Mouse (Mus musculus) right cerebral cortex, postnatal 36 days (tissue): ENCODE results near the gene Ss18l2.

Experiments
- DNase-seq, 2 experiments: peaks; one replicate each; pipeline ENCODE4 v3.0.0; 2022; ENCODE audit warnings: low spot score in 2 of 2, mixed read lengths in 1 of 2

Ss18l2 gene

DNA sequence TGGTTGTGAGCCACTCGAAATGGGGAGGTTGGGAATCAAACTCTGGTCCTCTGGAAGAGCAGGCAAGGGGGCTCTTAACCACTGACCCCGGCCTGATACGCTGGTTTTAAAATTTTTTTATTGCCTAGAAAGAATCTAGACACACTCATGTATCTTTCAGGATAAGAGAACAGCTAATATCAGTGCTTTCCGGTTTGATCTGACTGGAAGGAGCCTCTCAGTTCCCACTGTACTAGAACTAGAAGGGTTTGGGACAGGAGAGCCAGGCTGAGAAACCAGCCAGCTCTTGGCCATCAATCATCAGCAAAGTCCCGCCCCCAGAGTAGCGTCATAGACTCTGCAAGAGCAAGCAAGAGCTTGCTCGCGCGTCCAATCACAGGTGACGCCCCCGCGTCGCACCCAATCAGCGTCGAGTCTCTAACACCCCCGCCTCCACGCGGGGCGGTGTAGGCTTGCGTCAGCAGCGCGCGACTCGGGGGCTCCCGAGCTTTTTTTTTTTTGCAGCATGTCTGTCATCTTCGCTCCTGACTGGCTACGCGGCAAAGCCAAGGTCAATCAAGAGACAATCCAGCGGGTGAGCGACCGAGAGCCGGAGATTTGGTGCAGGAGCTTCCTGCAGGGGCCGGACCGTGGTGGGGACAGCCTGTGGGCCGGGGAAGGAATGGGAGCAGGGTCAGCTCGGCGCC, at the start of gene Ss18l2:
Gene Ss18l2 (plus strand): TSS at position 432 of the 686 bp plus-strand sequence.
- peak; percentile 98 to 99 for DNase-seq

GRCm38 (mm10) chr9:121663467-121663866, 46.7 kb upstream of the Ss18l2 start:
- peak in 1 of 2 experiments; percentile 50 for DNase-seq

DNA sequence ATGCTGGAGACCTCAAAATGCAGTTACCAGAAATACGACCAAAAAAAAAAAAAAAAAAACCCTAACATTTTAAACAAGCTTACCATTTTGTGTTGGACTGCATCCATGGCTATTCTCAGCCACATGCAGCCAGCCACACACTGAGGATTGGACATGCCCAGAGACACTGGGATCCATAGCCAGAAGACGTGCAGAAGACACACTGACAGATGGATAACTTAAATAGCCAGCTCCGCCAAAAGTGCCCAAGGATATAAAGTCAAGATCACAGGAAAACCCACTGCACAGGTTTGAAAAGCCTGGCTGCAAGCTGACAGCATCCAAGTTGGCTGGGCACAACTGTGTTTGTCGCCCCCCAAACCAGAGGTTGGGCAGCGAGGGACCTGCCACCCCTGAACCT, 46.0 kb upstream of the Ss18l2 start:
- DNase-seq, result peak; percentile 55 to 73

GRCm38 (mm10) chr9:121666957-121667630, 43.0 kb upstream of the Ss18l2 start:
- DNase-seq, result peak; percentile 45 to 52

- DNase-seq, result peak; percentile 44 to 45
Observed at GRCm38 (mm10) chr9:121667822-121668221, 42.3 kb upstream of the Ss18l2 start.

GRCm38 (mm10) chr9:121669348-121669791, 40.8 kb upstream of the Ss18l2 start:
- DNase-seq, result no peak

DNA sequence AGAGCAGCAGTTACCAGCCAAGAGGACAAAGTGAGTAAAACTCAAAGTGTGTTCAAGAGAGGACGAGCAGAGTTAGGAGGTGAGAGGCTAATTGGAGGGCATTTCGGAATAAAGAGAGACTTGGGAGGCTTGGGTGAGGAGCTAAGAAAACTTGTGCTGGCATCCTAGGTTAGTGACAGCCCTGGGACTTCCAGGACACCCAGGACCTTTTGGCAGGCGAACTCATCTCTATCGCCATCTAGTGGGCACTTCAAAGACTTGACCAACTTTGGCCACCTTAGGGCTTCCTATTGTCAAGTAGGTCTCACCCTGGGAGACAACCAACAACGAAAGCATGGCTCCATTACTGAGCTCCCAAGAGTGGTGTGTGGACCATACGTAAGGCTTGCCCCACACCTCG, 38.8 kb upstream of the Ss18l2 start:
- no peak for DNase-seq

DNA sequence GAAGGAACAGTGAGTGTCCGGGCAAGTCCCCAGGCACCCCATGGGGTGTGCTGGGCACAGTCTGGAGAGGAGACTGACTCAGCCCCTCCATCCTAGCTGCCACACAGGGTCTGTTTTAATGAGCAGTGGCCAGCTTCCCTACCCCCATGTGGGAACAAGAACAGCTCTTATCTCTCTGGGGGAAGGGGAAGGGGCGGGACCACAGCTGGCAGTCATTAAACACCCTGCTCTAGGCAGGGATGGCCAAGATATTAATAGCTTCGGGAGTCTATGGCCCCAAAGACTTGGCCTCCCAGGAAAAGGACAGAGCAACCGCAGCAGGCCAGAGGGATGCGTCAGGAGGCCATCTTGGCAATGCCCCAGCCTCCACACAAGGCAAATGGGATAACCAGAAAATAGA, 37.8 kb upstream of the Ss18l2 start:
- no peak for DNase-seq

DNA sequence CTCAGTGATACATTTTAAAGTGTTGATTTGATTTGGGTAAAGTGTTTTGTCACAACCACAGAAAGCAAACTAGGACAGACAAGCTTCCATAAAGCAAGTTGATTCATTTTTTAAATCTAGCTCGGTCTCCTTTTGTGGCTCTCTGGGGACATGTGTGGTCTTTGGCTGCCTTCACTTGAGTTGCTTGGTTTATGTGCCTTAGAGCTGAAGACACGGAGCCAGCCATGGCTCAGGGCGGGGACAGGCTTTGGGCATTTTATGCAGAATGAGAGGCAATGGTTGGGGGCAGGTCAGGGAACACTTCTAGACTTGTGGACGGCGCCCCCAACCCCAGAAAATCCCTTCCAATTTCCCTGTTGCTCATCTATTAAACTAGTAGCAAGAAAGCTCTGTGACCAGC, 36.4 kb upstream of the Ss18l2 start:
- DNase-seq, result no peak

- no peak for DNase-seq
Observed at GRCm38 (mm10) chr9:121675011-121675410, 35.1 kb upstream of the Ss18l2 start.

- DNase-seq, result no peak
Observed at GRCm38 (mm10) chr9:121675556-121675955, 34.6 kb upstream of the Ss18l2 start.

DNA sequence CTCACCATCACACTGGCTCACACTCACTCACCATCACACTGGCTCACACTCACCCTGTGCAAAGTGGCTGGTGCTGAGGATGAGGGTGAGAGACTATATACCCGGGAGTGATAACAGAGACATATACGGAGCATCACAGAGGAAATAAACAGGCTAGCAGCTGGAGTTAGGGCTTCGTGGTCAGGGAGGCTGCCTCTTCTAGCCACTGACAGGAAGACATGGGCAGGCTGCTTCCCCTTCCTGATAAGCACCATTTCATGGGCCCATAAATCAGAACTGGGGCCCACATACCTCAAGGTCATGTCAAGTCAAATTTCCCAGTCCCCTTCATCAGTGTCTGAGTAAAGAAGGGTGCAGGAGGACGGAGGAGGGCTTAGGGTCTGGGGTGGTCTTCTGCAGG, 33.1 kb upstream of the Ss18l2 start:
- no peak for DNase-seq

DNA sequence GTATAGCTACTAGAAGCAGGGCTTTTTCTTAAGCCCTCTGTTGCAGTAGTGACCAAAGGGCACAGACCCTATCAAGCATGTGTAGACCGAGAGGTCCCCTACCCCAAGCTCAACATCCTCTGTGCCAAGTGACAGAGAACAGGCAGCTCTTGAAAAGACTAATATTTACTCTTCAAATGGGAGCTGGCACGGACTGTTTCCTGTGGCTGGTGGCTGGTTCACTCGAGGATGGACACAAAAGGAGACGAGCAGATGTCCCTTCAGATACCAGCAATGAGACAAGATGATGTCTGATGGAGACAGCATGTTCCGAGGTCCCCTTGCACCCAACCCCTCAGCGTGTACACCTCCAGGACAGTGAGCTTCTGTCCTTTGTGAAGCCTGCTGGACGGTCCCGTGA, 32.7 kb upstream of the Ss18l2 start:
- DNase-seq, result no peak

GRCm38 (mm10) chr9:121679549-121679948, 30.6 kb upstream of the Ss18l2 start:
- no peak for DNase-seq

GRCm38 (mm10) chr9:121681191-121681590, 28.9 kb upstream of the Ss18l2 start:
- no peak for DNase-seq

- DNase-seq, result no peak
Observed at GRCm38 (mm10) chr9:121682037-121682680, 28.0 kb upstream of the Ss18l2 start.

DNA sequence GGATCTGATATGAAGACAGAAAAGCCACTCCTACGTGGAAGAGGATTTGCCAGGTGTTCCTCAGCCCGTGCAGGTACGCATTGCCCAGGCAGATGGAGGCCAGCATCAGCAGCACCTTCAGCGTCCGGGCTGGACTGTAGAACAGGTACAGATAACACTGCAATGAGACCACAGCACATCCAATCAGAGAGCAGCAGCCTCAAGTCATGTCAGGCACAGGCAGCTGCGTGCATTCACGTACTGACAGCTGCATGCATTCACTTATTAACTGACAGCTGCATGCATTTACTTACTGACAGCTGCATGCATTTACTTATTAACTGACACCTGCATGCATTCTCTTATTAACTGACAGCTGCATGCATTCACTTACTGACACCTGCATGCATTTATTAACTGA, 25.4 kb upstream of the Ss18l2 start:
- no peak for DNase-seq

- DNase-seq, result peak; percentile 59 to 66
Observed at GRCm38 (mm10) chr9:121690200-121690651, 19.9 kb upstream of the Ss18l2 start.

DNA sequence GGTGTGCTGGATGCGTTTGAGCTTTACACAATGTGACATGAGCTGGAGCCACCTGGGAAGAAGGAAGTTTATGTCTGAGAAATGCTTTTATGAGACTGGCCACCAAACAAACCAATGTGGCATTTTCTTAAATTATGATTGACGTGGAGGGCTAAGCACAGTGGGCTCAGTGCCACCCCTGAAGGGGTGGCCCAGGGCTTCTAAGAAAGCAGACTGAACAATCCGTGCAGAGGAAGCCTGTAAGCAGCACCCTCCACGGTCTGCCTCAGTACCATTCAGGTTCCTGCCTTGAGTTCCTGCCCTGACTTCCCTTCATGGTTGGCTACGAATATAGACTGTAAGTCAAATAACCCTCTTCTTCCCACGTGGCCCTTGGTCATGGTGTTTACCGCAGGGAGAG, 19.4 kb upstream of the Ss18l2 start:
- DNase-seq, result no peak

GRCm38 (mm10) chr9:121694736-121695135, 15.4 kb upstream of the Ss18l2 start:
- DNase-seq, result no peak

DNA sequence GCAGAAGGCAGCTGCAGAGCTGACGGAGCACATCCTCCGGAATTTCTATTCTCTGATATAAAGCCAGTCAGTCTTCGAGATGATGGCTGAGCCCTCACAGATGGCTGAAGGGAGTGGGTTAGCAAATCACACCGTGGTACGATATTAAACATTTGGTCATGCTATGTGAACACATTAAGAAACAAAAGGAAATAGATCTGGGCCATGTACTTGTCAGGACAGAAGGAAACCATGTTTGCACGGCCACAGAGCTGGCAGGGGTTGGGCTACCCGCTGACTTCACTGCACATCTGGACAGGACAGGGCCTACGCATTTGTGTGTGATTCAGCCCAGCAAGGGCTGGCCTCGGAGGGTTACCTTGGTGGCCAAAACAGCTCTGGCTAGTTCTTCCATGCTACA, 13.5 kb upstream of the Ss18l2 start:
- no peak for DNase-seq

DNA sequence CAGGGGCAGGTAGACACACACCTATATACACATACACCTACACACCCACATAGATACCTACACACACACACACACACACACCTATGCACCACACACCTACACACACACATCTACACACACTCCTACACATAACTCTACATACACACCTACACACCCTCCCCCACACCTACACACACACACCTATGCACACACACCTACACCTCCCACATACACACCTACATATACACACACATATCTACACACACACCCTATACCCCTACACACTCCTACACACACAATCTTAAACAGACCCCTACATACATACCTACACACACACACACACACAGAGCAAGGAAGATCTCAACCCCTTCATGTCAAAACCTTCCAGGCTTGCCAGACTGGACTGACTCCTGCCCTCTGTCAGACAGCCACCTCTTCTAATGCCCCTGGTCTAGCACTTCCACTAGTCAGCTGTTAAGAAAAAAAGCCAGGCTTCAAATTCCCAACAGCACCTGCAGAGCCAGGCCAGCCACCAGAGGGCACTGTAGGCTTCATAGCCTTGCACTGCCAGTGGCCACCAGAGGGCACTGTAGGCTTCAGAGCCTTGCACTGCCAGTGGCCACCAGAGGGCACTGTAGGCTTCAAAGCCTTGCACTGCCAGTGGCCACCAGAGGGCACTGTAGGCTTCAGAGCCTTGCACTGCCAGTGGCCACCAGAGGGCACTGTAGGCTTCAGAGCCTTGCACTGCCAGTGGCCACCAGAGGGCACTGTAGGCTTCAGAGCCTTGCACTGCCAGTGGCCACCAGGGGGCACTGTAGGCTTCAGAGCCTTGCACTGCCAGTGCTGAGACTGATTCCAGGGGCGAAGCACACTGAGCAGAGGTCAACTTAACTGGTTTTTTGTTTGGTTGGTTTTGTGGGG, 12.7 kb upstream of the Ss18l2 start:
- DNase-seq, result no peak
